Mouse (Mus musculus): ENCODE measurements around the gene Cdc42bpg. TPM values are rescaled to one million over a fixed set of nuclear protein-coding genes. Genes with fewer than 3 reads are reported as not detected.
"Not testable (repeated sequence)": the region's sequence is repeated elsewhere in the genome, so short reads cannot be mapped to it uniquely, and the experiment has no call there.

Gene Cdc42bpg
- polyA plus RNA-seq, 1 experiment from 2014 or later: 0.46 TPM

- peaks cover 10% of the 10 kb centered on the region for H3K4me1 ChIP-seq (replicated peaks)
- H3K27me3 ChIP-seq: no peaks in the 10 kb centered on the region
- no peak for ATAC-seq
- no peaks in the 10 kb centered on the region for H3K9me3 ChIP-seq
- H3K4me3 ChIP-seq (replicated peaks): no peak overlapping the region
- no peak overlapping the region for H3K27ac ChIP-seq
- no peak overlapping the region for H3K4me2 ChIP-seq (replicated peaks)
- 87% methylated on average over 6 of the region's 6 CpGs for WGBS
- 0 out of 2 replicates have a peak overlapping the region, but pooled peaks have one; percentile 14 for H3K9ac ChIP-seq (replicated peaks)
- H3K36me3 ChIP-seq: peaks cover 20% of the 10 kb centered on the region
Measured at GRCm38 (mm10) chr19:6303831-6304230, 2.4 kb upstream of the Cdc42bpg start.

- Histone ChIP-seq H3K4me2 (replicated peaks) (no peak overlapping the region), H3K27me3 (no peaks in the 10 kb centered on the region), H3K4me1 (replicated peaks) (peaks cover 10% of the 10 kb centered on the region), H3K9ac (replicated peaks) (no peak overlapping the region), H3K36me3 (peaks cover 8% of the 10 kb centered on the region), H3K4me3 (replicated peaks) (no peak overlapping the region), H3K27ac (no peak overlapping the region), H3K9me3 (no peaks in the 10 kb centered on the region)
- WGBS: 30% methylated on average over 5 of the region's 5 CpGs
- ATAC-seq: peak; percentile 62
Measured at GRCm38 (mm10) chr19:6304787-6305516, 1.3 kb upstream of the Cdc42bpg start.

- Histone ChIP-seq H3K36me3 (peaks cover 2% of the 10 kb centered on the region; the same call in 1 of the 2 replicates), H3K27ac (no peak overlapping the region), H3K4me2 (replicated peaks) (peak overlapping the region; percentile 61), H3K9ac (replicated peaks) (0 out of 2 replicates have a peak overlapping the region, but pooled peaks have one; percentile 62), H3K27me3 (no peaks in the 10 kb centered on the region), H3K4me1 (replicated peaks) (peaks cover 8% of the 10 kb centered on the region), H3K9me3 (no peaks in the 10 kb centered on the region), H3K4me3 (replicated peaks) (peak overlapping the region; percentile 51)
- no peak for ATAC-seq
- WGBS: 52% methylated on average over 8 of the region's 8 CpGs
Measured at GRCm38 (mm10) chr19:6305517-6306115, 640 bp upstream of the Cdc42bpg start.

GRCm38 (mm10) chr19:6306586-6306985, 330 bp downstream of the Cdc42bpg start:
- 0% methylated on average over 29 of the region's 34 CpGs for WGBS
- H3K9me3 ChIP-seq: no peaks in the 10 kb centered on the region
- H3K4me1 ChIP-seq (replicated peaks): peaks cover 7% of the 10 kb centered on the region
- no peak overlapping the region for H3K27ac ChIP-seq
- peak; percentile 56 for ATAC-seq
- peak overlapping the region; percentile 51 for H3K4me3 ChIP-seq (replicated peaks)
- H3K9ac ChIP-seq (replicated peaks): peak overlapping the region; percentile 62
- H3K4me2 ChIP-seq (replicated peaks): peak overlapping the region; percentile 61
- H3K27me3 ChIP-seq: no peaks in the 10 kb centered on the region
- no peaks in the 10 kb centered on the region for H3K36me3 ChIP-seq

- H3K4me3 ChIP-seq (replicated peaks): no peak overlapping the region
- ATAC-seq: no peak
- H3K4me1 ChIP-seq (replicated peaks): peaks cover 7% of the 10 kb centered on the region
- H3K9me3 ChIP-seq: no peaks in the 10 kb centered on the region
- 94% methylated on average over 9 of the region's 9 CpGs for WGBS
- H3K9ac ChIP-seq (replicated peaks): no peak overlapping the region
- no peaks in the 10 kb centered on the region for H3K27me3 ChIP-seq
- no peak overlapping the region for H3K4me2 ChIP-seq (replicated peaks)
- 0 out of 2 replicates have a peak, but pooled peaks cover 5% of the 10 kb centered on the region for H3K36me3 ChIP-seq
- no peak overlapping the region for H3K27ac ChIP-seq
Measured at GRCm38 (mm10) chr19:6307733-6308531, 1.7 kb downstream of the Cdc42bpg start.

- Histone ChIP-seq H3K4me1 (replicated peaks) (peaks cover 7% of the 10 kb centered on the region), H3K27ac (no peak overlapping the region), H3K4me2 (replicated peaks) (no peak overlapping the region), H3K27me3 (no peaks in the 10 kb centered on the region), H3K9me3 (no peaks in the 10 kb centered on the region), H3K4me3 (replicated peaks) (no peak overlapping the region), H3K9ac (replicated peaks) (no peak overlapping the region), H3K36me3 (peaks cover 20% of the 10 kb centered on the region)
- ATAC-seq: no peak
- 89% methylated on average over 5 of the region's 5 CpGs for WGBS
Measured at GRCm38 (mm10) chr19:6310181-6310580, 3.9 kb downstream of the Cdc42bpg start.

- not testable (repeated sequence) for H3K4me2 ChIP-seq (replicated peaks); ATAC-seq; H3K27me3 ChIP-seq; H3K9ac ChIP-seq (replicated peaks); H3K4me1 ChIP-seq (replicated peaks); H3K9me3 ChIP-seq; H3K4me3 ChIP-seq (replicated peaks); H3K27ac ChIP-seq
- WGBS: 89% methylated on average over 3 of the region's 3 CpGs
- peaks cover 31% of the 10 kb centered on the region for H3K36me3 ChIP-seq
Measured at GRCm38 (mm10) chr19:6311783-6312182, 5.5 kb downstream of the Cdc42bpg start.

- no peak overlapping the region for H3K4me3 ChIP-seq (replicated peaks)
- H3K27ac ChIP-seq: no peak overlapping the region
- WGBS: 89% methylated on average over 8 of the region's 8 CpGs
- no peak overlapping the region for H3K4me2 ChIP-seq (replicated peaks)
- no peaks in the 10 kb centered on the region for H3K27me3 ChIP-seq
- no peak for ATAC-seq
- no peaks in the 10 kb centered on the region for H3K9me3 ChIP-seq
- no peak overlapping the region for H3K9ac ChIP-seq (replicated peaks)
- no peaks in the 10 kb centered on the region for H3K4me1 ChIP-seq (replicated peaks)
- peaks cover 45% of the 10 kb centered on the region for H3K36me3 ChIP-seq
Measured at GRCm38 (mm10) chr19:6313796-6314195, 7.5 kb downstream of the Cdc42bpg start.

GRCm38 (mm10) chr19:6314513-6314912, 8.3 kb downstream of the Cdc42bpg start:
- H3K27me3 ChIP-seq: no peaks in the 10 kb centered on the region

GRCm38 (mm10) chr19:6315573-6315972, 9.3 kb downstream of the Cdc42bpg start:
- Histone ChIP-seq H3K4me2 (replicated peaks) (no peak overlapping the region), H3K27me3 (no peaks in the 10 kb centered on the region), H3K9me3 (no peaks in the 10 kb centered on the region), H3K36me3 (peaks cover 52% of the 10 kb centered on the region), H3K27ac (no peak overlapping the region), H3K4me3 (replicated peaks) (no peak overlapping the region), H3K9ac (replicated peaks) (no peak overlapping the region), H3K4me1 (replicated peaks) (no peaks in the 10 kb centered on the region)
- no peak for ATAC-seq
- WGBS: 74% methylated on average over 14 of the region's 14 CpGs

More at GRCm38 (mm10) chr19:6314513-6314912, 8.3 kb downstream of the Cdc42bpg start:
- Histone ChIP-seq H3K27ac (no peak overlapping the region), H3K4me1 (replicated peaks) (no peaks in the 10 kb centered on the region), H3K36me3 (peaks cover 52% of the 10 kb centered on the region), H3K4me3 (replicated peaks) (no peak overlapping the region), H3K9me3 (no peaks in the 10 kb centered on the region), H3K9ac (replicated peaks) (no peak overlapping the region), H3K4me2 (replicated peaks) (no peak overlapping the region)
- ATAC-seq: no peak
- 90% methylated on average over 8 of the region's 8 CpGs for WGBS

- Histone ChIP-seq H3K4me1 (replicated peaks) (no peaks in the 10 kb centered on the region), H3K27me3 (no peaks in the 10 kb centered on the region), H3K9ac (replicated peaks) (0 out of 2 replicates have a peak overlapping the region, but pooled peaks have one; percentile 20), H3K4me3 (replicated peaks) (no peak overlapping the region), H3K4me2 (replicated peaks) (no peak overlapping the region), H3K9me3 (no peaks in the 10 kb centered on the region), H3K27ac (no peak overlapping the region), H3K36me3 (peaks cover 57% of the 10 kb centered on the region)
- ATAC-seq: no peak
- 93% methylated on average over 12 of the region's 12 CpGs for WGBS
Measured at GRCm38 (mm10) chr19:6318145-6318544, 11.9 kb downstream of the Cdc42bpg start.

- Histone ChIP-seq H3K4me1 (replicated peaks) (no peaks in the 10 kb centered on the region), H3K4me3 (replicated peaks) (no peak overlapping the region), H3K36me3 (peaks cover 35% of the 10 kb centered on the region), H3K27ac (no peak overlapping the region), H3K27me3 (no peaks in the 10 kb centered on the region), H3K9ac (replicated peaks) (no peak overlapping the region), H3K9me3 (no peaks in the 10 kb centered on the region), H3K4me2 (replicated peaks) (no peak overlapping the region)
- ATAC-seq: no peak
- 91% methylated on average over 8 of the region's 8 CpGs for WGBS
Measured at GRCm38 (mm10) chr19:6321358-6321757, 15.1 kb downstream of the Cdc42bpg start.
